Mouse (Mus musculus) T-cell, adult 66 days (primary cell): Measurements from ENCODE around the gene Elp1. TPM values are rescaled to one million over a fixed set of nuclear protein-coding genes. Genes with fewer than 3 reads are reported as not detected.

Experiments used
- total RNA-seq, 2 experiments: library from RNA; stranded (reverse); gene quantifications; 3 replicates in 1 of 2; 4 replicates in 1 of 2; pipeline ENCODE4 v1.2.4; 2023

The Elp1 gene
- 10 to 100 TPM; 38.2 to 48.2 TPM for total RNA-seq

GRCm38 (mm10) chr4:56801907-56802668 is at the start of gene Elp1, which contains the start of gene Fam206a:
Gene Elp1, minus strand, starts transcription at chr4:56802331.
Gene Fam206a, plus strand, starts transcription at chr4:56802345.

GRCm38 (mm10) chr4:56743363-56744195 is 58.6 kb downstream of the Elp1 start, which contains the start of gene Actl7a:
Gene Actl7a, plus strand, starts transcription at chr4:56743413.

GRCm38 (mm10) chr4:56741041-56741493 is 61.1 kb downstream of the Elp1 start, which contains the start of gene Actl7b:
Gene Actl7b, minus strand, starts transcription at chr4:56741443.

GRCm38 (mm10) chr4:56740020-56740485 is 62.1 kb downstream of the Elp1 start, which contains the start of gene Gm26657:
Gene Gm26657, plus strand, starts transcription at chr4:56740070.

Other genes with a start within 250 kb of the Elp1 start
- gene Gm26657, start 62.3 kb downstream of the Elp1 start, total RNA-seq, result not detected
- gene Actl7b, start 60.9 kb downstream of the Elp1 start, total RNA-seq, result 1 to 10 TPM; 1.6 to 1.9 TPM
- not detected for gene Actl7a, start 58.9 kb downstream of the Elp1 start, total RNA-seq
- gene Fam206a, start within 50 bp of the Elp1 start, total RNA-seq, result 10 to 100 TPM; 17.5 to 19.9 TPM
- 1 to 10 TPM; 1.5 to 2.5 TPM for gene Ctnnal1, start 62.9 kb upstream of the Elp1 start, total RNA-seq
- 10 to 100 TPM; 34.1 to 34.3 TPM for gene Tmem245, start 145.1 kb upstream of the Elp1 start, total RNA-seq
- not detected for gene Frrs1l, start 188.1 kb upstream of the Elp1 start, total RNA-seq